Mouse (Mus musculus) neural tube, embryonic 13.5 days (tissue): ENCODE measurements at regions not wholly inside any gene's neighbourhood (a gene's known extent, or its start where the extent isn't known, plus 50 kb on each side); places are given as distances from the start of the nearest gene placed in this dataset. TPM values are rescaled to one million over a fixed set of nuclear protein-coding genes. Genes with fewer than 3 reads are reported as not detected.

Source experiments
- microRNA-seq: library from miRNA; unstranded; fragments of <30 nt; microRNA quantifications from one replicate; pipeline ENCODE4, GENCODE M21; 2016

Small RNA genes lying in the stretch of these regions (microRNA-seq; reads per million reads assigned to microRNA genes)
- not detected for gene Mir6341
